Mouse (Mus musculus): ENCODE results near the gene Ajm1.

Ajm1 gene

GRCm38 (mm10) chr2:25534178-25534865, 47.2 kb downstream of the Ajm1 start:
- DNase-seq (ENCODE audit: low spot score in 2 of 2): no peak

- no peak for DNase-seq (ENCODE audit: low spot score in 2 of 2)
These were observed 47.9 kb downstream of the Ajm1 start for GRCm38 (mm10) chr2:25533707-25534106.

GRCm38 (mm10) chr2:25526510-25527302, 54.9 kb downstream of the Ajm1 start:
- no peak for DNase-seq (ENCODE audit: low spot score in 2 of 2)
